Mouse (Mus musculus) liver, adult 2 months (tissue): Measurements from ENCODE around the gene Spesp1. TPM values are rescaled to one million over a fixed set of nuclear protein-coding genes. Genes with fewer than 3 reads are reported as not detected.

Experiments used
- DNase-seq: peaks from one replicate; pipeline ENCODE4 v3.0.0-alpha.2; 2011; ENCODE audit warnings: low read depth, low spot score; ENCODE audit errors: extremely low read depth
- H3K27ac ChIP-seq: fragments of 200-500 bp; replicated peaks from 2 replicates; pipeline ENCODE4 v1.5.1; 2012; ENCODE audit warnings: low read depth, mild to moderate bottlenecking, control low read depth, inconsistent platforms, low read length; ENCODE audit not compliant: insufficient read depth
- H3K27me3 ChIP-seq: fragments of 200-500 bp; 2 replicates; pipeline ENCODE4 v1.6.1; 2012; ENCODE audit warnings: mild to moderate bottlenecking, moderate library complexity, low read length, inconsistent platforms; ENCODE audit not compliant: control insufficient read depth, insufficient read depth
- H3K36me3 ChIP-seq: fragments of 200-500 bp; 2 replicates; pipeline ENCODE4 v1.6.1; 2012; ENCODE audit warnings: low read length, inconsistent platforms; ENCODE audit not compliant: control insufficient read depth, insufficient read depth
- H3K4me1 ChIP-seq: fragments of 200-500 bp; 2 replicates; pipeline ENCODE4 v1.6.1; 2011; ENCODE audit warnings: low read length; ENCODE audit not compliant: control insufficient read depth, insufficient read depth
- H3K4me3 ChIP-seq: fragments of 200-500 bp; 2 replicates; pipeline ENCODE4 v1.5.1; 2011; ENCODE audit warnings: low read depth, mild to moderate bottlenecking, control low read depth, low read length, moderate library complexity; ENCODE audit not compliant: insufficient read depth
- H3K79me2 ChIP-seq: fragments of 200-500 bp; 2 replicates; pipeline ENCODE4 v1.6.1; 2012; ENCODE audit warnings: inconsistent platforms, mild to moderate bottlenecking, low read length, moderate library complexity; ENCODE audit not compliant: control insufficient read depth, insufficient read depth
- H3K9ac ChIP-seq: fragments of 200-500 bp; 2 replicates; pipeline ENCODE4 v1.6.1; 2012; ENCODE audit warnings: low read depth, mild to moderate bottlenecking, control low read depth, inconsistent platforms, low read length
- CTCF ChIP-seq: fragments of 200-500 bp; IDR thresholded peaks from 2 replicates; pipeline ENCODE4 v1.5.1; 2011; ENCODE audit warnings: low read depth, low read length, control low read depth
- POLR2A ChIP-seq: fragments of 200-500 bp; IDR thresholded peaks from 2 replicates; pipeline ENCODE4 v1.6.1; 2011; ENCODE audit warnings: low read length, control low read depth; ENCODE audit not compliant: insufficient read depth; ENCODE audit errors: extremely low read depth
- WGBS: fragments of 180-500 bp; shearing (Covaris S2); methylation state at CpG from one replicate; pipeline ENCODE4 v1.1.7; 2018; 5-methylcytosine and 5-hydroxymethylcytosine counted together
- polyA plus RNA-seq: library from polyadenylated mRNA; depleted of rRNA; stranded (reverse); fragments of >200 nt; gene quantifications from 2 replicates; pipeline ENCODE4 v1.2.3, GENCODE M21; 2012; rRNA removed
- total RNA-seq: library from RNA; depleted of rRNA; stranded (reverse); fragments of >200 nt; gene quantifications from 2 replicates; pipeline ENCODE4 v1.2.3, GENCODE M21; 2014; rRNA removed

The Spesp1 gene
- total and polyA plus RNA-seq, 2 experiments, result not detected

DNA sequence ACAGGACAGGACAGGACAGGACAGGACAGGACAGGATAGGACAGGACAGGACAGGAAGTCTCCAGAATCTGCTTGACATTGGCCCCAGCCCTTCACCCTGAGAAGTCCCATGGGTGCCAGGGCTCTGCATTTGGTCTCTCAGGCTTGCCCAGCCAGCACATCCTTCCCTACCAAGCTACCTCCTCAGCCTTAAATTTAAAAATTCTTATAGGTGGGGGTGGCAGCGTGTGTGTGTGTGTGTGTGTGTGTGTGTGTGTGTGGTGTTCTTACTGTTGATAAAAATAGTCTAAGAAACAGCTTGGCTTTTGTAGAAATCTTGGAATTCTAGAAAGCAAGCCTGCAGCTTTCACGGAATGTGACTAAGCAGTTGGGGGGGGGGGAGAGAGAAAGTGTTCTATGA is 52.0 kb downstream of the Spesp1 start:
- 74% methylated on average over 2 of the region's 2 CpGs for WGBS

DNA sequence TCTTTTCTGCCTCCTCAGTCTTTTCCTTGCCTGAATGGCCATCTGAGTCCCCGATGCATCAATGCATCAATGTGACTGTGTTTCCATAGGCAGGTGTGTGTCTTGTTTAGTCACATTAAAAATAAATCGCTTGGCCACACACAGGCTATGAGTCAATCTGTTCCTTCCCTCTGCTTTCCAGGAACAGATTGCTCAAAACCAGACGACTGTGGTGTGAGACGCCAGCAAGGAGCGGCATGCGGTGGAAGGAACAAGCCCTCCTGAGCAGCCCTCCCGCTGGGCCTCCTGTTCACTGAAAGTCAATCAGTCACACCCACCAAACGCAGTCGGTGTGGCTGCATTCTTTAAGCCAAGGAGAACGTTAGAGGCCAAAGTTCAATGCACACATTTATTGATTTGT is 59.5 kb downstream of the Spesp1 start:
- WGBS, result 19% methylated on average over 10 of the region's 10 CpGs
- no peaks in the 10 kb centered on the region for H3K79me2 ChIP-seq
- H3K9ac ChIP-seq, result no peak overlapping the region
- DNase-seq, result peak; percentile 25
- peaks cover 4% of the 10 kb centered on the region for H3K4me1 ChIP-seq
- no peak for TF ChIP-seq CTCF
- TF ChIP-seq POLR2A, result no peak
- no peaks in the 10 kb centered on the region for H3K36me3 ChIP-seq
- H3K27ac ChIP-seq, result no peak overlapping the region
- no peaks in the 10 kb centered on the region for H3K27me3 ChIP-seq
- H3K4me3 ChIP-seq, result no peak overlapping the region

More for the DNA sequence above, 52.0 kb downstream of the Spesp1 start:
- no peaks in the 10 kb centered on the region for H3K4me1 ChIP-seq
- H3K36me3 ChIP-seq, result no peaks in the 10 kb centered on the region
- no peak overlapping the region for H3K27ac ChIP-seq
- no peak overlapping the region for H3K9ac ChIP-seq
- TF ChIP-seq POLR2A (no peak), CTCF (no peak)
- no peaks in the 10 kb centered on the region for H3K27me3 ChIP-seq
- no peak overlapping the region for H3K4me3 ChIP-seq
- no peak for DNase-seq
- no peaks in the 10 kb centered on the region for H3K79me2 ChIP-seq

DNA sequence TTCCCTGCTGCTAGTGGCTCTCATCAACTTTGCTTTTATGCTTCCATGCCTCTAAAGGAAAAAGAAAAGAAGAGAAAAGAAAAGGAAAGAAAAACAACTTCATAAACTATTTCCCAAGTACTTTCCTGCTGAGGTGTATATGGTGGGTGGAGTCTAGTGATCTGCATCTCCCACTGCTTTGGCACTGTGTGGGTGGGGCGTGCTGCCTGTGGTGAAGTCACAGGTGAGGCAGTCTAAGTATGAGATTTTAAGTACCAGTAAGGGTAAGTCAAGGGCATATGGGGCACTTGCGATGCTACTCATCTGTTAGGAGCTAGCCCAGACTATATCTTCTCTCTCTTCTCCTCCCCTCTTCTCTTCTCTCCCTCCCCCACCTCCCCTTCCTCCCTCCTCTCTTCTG is 60.0 kb downstream of the Spesp1 start:
- 93% methylated on average over 2 of the region's 2 CpGs for WGBS
- Histone ChIP-seq H3K79me2 (no peaks in the 10 kb centered on the region), H3K27ac (no peak overlapping the region), H3K4me3 (no peak overlapping the region), H3K9ac (no peak overlapping the region), H3K4me1 (peaks cover 4% of the 10 kb centered on the region), H3K36me3 (no peaks in the 10 kb centered on the region), H3K27me3 (no peaks in the 10 kb centered on the region)
- DNase-seq, result no peak
- no peak for TF ChIP-seq POLR2A
- no peak for TF ChIP-seq CTCF

Other genes starting within 250 kb of the Spesp1 start
- gene Glce, start 159.6 kb downstream of the Spesp1 start, total RNA-seq, result 18.3 and 24.3 TPM in 2 replicates
- 3.0 and 4.6 TPM in 2 replicates for gene Glce, start 159.6 kb downstream of the Spesp1 start, polyA plus RNA-seq
- gene Anp32a, start 59.1 kb upstream of the Spesp1 start, total RNA-seq, result 78.8 and 96.2 TPM in 2 replicates
- gene Anp32a, start 59.1 kb upstream of the Spesp1 start, polyA plus RNA-seq, result 27.3 and 32.2 TPM in 2 replicates